Mouse (Mus musculus) small intestine, adult 2 months (tissue): ENCODE results near the gene Grin2b. TPM values are rescaled to one million over a fixed set of nuclear protein-coding genes. Genes with fewer than 3 reads are reported as not detected.

Experiments
- H3K27ac ChIP-seq: fragments of 200-500 bp; 2 replicates; pipeline ENCODE4 v1.5.1; 2012; ENCODE audit warnings: low read depth, low read length, control low read depth, inconsistent platforms; ENCODE audit not compliant: insufficient read depth
- H3K27me3 ChIP-seq: fragments of 200-500 bp; 2 replicates; pipeline ENCODE4 v1.6.1; 2012; ENCODE audit warnings: mild to moderate bottlenecking, moderate library complexity, low read length, inconsistent platforms; ENCODE audit not compliant: control insufficient read depth, insufficient read depth
- H3K36me3 ChIP-seq: fragments of 200-500 bp; 2 replicates; pipeline ENCODE4 v1.6.1; 2012; ENCODE audit warnings: mild to moderate bottlenecking, low read length, control low read depth, inconsistent platforms; ENCODE audit not compliant: control insufficient read depth, insufficient read depth
- H3K4me1 ChIP-seq: fragments of 200-500 bp; 2 replicates; pipeline ENCODE4 v1.6.1; 2012; ENCODE audit warnings: low read length, inconsistent platforms, mixed read lengths; ENCODE audit not compliant: control insufficient read depth, insufficient read depth, insufficient read length
- H3K4me3 ChIP-seq: fragments of 200-500 bp; 2 replicates; pipeline ENCODE4 v1.5.1; 2012; ENCODE audit warnings: low read depth, mild to moderate bottlenecking, control low read depth, inconsistent platforms, low read length, moderate library complexity
- CTCF ChIP-seq: fragments of 200-500 bp; IDR thresholded peaks from 2 replicates; pipeline ENCODE4 v1.5.1; 2012; ENCODE audit warnings: low read depth, mild to moderate bottlenecking, control low read depth, inconsistent platforms, low read length, moderate library complexity, mixed read lengths; ENCODE audit not compliant: insufficient replicate concordance, insufficient read length; ENCODE audit errors: extremely low read depth
- POLR2A ChIP-seq: fragments of 200-500 bp; IDR thresholded peaks from 2 replicates; pipeline ENCODE4 v1.6.1; 2012; ENCODE audit warnings: low read depth, mild to moderate bottlenecking, control low read depth, inconsistent platforms, low read length, moderate library complexity
- WGBS: fragments of 180-500 bp; shearing (Covaris S2); methylation state at CpG from one replicate; pipeline ENCODE4 v1.1.7; 2018; 5-methylcytosine and 5-hydroxymethylcytosine counted together
- polyA plus RNA-seq: library from polyadenylated mRNA; depleted of rRNA; stranded (reverse); fragments of >200 nt; gene quantifications from 2 replicates; pipeline ENCODE4 v1.2.3, GENCODE M21; 2012

Gene Grin2b
- polyA plus RNA-seq, 1 experiment, result not detected

GRCm38 (mm10) chr6:135874626-135875025, 298.7 kb downstream of the Grin2b start:
- TF ChIP-seq POLR2A (no peak), CTCF (no peak)
- no peak overlapping the region for H3K27ac ChIP-seq
- H3K4me3 ChIP-seq, result no peak overlapping the region
- no peaks in the 10 kb centered on the region for H3K27me3 ChIP-seq
- no peaks in the 10 kb centered on the region for H3K36me3 ChIP-seq
- no peaks in the 10 kb centered on the region for H3K4me1 ChIP-seq

GRCm38 (mm10) chr6:135865832-135866231, 307.5 kb downstream of the Grin2b start:
- TF ChIP-seq CTCF (no peak), POLR2A (no peak)

DNA sequence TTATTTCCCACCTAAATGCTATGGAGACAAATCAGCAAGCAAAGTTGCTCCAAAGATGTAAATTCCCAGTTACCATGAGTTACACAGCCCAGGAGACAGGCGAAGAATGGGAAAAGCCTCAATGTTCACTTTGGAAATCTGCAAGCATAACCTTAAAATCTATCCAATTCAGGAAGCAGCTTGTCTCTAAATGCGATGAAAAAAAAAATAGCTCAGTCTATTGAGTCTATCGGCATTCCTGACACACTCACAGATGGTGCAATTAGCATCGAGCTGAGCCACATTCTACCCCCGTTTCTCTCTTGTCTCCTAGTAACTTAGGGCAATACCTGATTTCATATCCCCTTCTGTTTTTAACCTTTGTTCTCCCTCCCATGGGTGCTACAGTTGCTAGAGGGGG, 309.3 kb downstream of the Grin2b start:
- TF ChIP-seq CTCF (no peak), POLR2A (no peak)
- WGBS, result 78% methylated on average over 5 of the region's 5 CpGs
- no peak overlapping the region for H3K4me3 ChIP-seq
- H3K4me1 ChIP-seq, result no peaks in the 10 kb centered on the region
- no peak overlapping the region for H3K27ac ChIP-seq
- H3K27me3 ChIP-seq, result no peaks in the 10 kb centered on the region
- no peaks in the 10 kb centered on the region for H3K36me3 ChIP-seq

More at GRCm38 (mm10) chr6:135865832-135866231, 307.5 kb downstream of the Grin2b start:
- Histone ChIP-seq H3K27me3 (no peaks in the 10 kb centered on the region), H3K4me3 (no peak overlapping the region), H3K4me1 (no peaks in the 10 kb centered on the region), H3K27ac (no peak overlapping the region), H3K36me3 (no peaks in the 10 kb centered on the region)
- 79% methylated on average over 7 of the region's 7 CpGs for WGBS

- WGBS, result 58% methylated on average over 8 of the region's 8 CpGs
- TF ChIP-seq CTCF (no peak), POLR2A (no peak)
- Histone ChIP-seq H3K27ac (no peak overlapping the region), H3K27me3 (no peaks in the 10 kb centered on the region), H3K4me1 (no peaks in the 10 kb centered on the region), H3K4me3 (no peak overlapping the region), H3K36me3 (no peaks in the 10 kb centered on the region)
Measured at GRCm38 (mm10) chr6:135859502-135859901, 313.8 kb downstream of the Grin2b start.

DNA sequence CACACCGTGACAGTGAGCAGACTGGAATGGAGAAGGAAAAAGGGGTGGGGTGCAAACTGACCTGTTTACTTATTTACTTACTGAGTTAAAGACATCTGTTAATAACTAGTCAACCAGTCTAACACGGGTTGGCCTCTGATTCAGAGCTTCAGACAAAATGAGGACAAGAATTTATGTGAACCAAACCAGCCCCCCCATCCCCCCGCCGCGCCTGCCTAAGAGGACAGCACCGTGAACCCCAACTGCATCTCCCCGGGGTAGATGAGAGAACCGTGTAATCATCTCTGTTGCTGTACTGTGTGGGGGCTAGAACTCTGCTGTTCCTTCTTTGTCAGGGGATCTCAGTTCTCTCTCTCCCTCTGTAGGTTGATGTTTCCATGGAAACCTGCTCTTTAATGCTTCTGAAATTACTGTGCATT, 319.1 kb downstream of the Grin2b start:
- WGBS, result 58% methylated on average over 8 of the region's 8 CpGs
- Histone ChIP-seq H3K27me3 (no peaks in the 10 kb centered on the region), H3K36me3 (no peaks in the 10 kb centered on the region), H3K4me3 (no peak overlapping the region), H3K27ac (no peak overlapping the region), H3K4me1 (no peaks in the 10 kb centered on the region)
- no peak for TF ChIP-seq CTCF
- no peak for TF ChIP-seq POLR2A

- H3K27ac ChIP-seq, result no peak overlapping the region
- no peaks in the 10 kb centered on the region for H3K36me3 ChIP-seq
- no peaks in the 10 kb centered on the region for H3K27me3 ChIP-seq
- WGBS, result 78% methylated on average over 3 of the region's 3 CpGs
- H3K4me1 ChIP-seq, result no peaks in the 10 kb centered on the region
- no peak overlapping the region for H3K4me3 ChIP-seq
- TF ChIP-seq POLR2A, result no peak
- no peak for TF ChIP-seq CTCF
Measured at GRCm38 (mm10) chr6:135843755-135844154, 329.6 kb downstream of the Grin2b start.

DNA sequence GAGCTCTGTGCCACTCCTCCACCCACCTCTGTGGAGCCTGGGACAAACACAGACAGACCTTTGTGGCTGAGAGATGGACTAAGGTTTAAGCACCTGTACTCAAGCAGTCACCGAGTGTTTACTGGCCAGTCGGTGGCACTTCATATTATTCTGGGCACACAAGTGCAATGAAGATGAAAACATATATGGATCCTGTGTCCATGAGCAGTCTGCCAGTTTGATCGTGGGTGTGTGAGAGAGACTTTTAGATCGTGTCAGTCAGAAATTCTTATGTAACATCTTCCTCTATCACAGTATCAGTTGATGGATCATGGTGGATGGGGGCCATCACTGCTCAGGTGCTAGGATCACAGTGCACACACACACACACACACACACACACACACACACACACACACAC, 337.0 kb downstream of the Grin2b start:
- Histone ChIP-seq H3K27ac (no peak overlapping the region), H3K36me3 (no peaks in the 10 kb centered on the region), H3K4me3 (no peak overlapping the region), H3K27me3 (no peaks in the 10 kb centered on the region), H3K4me1 (no peaks in the 10 kb centered on the region)
- 83% methylated on average over 4 of the region's 4 CpGs for WGBS
- TF ChIP-seq POLR2A (no peak), CTCF (no peak)

DNA sequence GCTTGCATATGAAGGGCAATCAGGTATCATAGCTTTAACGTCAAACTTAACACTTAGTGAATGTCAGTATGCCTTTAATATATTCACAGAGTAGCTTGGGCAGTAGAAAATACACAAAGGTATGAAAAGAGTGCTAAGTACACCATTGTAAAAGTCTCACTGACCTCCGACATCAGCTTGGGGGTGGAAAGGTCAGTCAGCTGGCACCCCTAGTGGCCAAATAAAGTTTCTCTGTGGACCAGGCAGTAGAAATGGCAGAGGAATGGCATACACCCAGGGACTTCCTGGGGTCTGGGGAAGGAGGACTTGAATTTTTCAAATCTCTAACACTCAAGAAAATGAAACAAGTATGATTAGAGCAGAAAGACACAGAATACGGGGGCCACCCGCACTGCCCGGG, 339.8 kb downstream of the Grin2b start:
- 68% methylated on average over 5 of the region's 5 CpGs for WGBS
- Histone ChIP-seq H3K27ac (no peak overlapping the region), H3K27me3 (no peaks in the 10 kb centered on the region), H3K4me3 (no peak overlapping the region), H3K36me3 (no peaks in the 10 kb centered on the region), H3K4me1 (no peaks in the 10 kb centered on the region)
- no peak for TF ChIP-seq POLR2A
- TF ChIP-seq CTCF, result no peak; the same call in 1 of the 2 replicates

GRCm38 (mm10) chr6:135832041-135832440, 341.3 kb downstream of the Grin2b start:
- TF ChIP-seq POLR2A (no peak), CTCF (no peak)
- Histone ChIP-seq H3K4me3 (no peak overlapping the region), H3K27me3 (no peaks in the 10 kb centered on the region), H3K4me1 (no peaks in the 10 kb centered on the region), H3K36me3 (no peaks in the 10 kb centered on the region), H3K27ac (no peak overlapping the region)
- 86% methylated on average over 3 of the region's 3 CpGs for WGBS
